Mouse (Mus musculus): ENCODE data around the gene Phtf2. TPM values are rescaled to one million over a fixed set of nuclear protein-coding genes. Genes with fewer than 3 reads are reported as not detected.

Phtf2 gene
- polyA plus RNA-seq, 1 experiment from 2014 or later = 25.2 TPM

DNA sequence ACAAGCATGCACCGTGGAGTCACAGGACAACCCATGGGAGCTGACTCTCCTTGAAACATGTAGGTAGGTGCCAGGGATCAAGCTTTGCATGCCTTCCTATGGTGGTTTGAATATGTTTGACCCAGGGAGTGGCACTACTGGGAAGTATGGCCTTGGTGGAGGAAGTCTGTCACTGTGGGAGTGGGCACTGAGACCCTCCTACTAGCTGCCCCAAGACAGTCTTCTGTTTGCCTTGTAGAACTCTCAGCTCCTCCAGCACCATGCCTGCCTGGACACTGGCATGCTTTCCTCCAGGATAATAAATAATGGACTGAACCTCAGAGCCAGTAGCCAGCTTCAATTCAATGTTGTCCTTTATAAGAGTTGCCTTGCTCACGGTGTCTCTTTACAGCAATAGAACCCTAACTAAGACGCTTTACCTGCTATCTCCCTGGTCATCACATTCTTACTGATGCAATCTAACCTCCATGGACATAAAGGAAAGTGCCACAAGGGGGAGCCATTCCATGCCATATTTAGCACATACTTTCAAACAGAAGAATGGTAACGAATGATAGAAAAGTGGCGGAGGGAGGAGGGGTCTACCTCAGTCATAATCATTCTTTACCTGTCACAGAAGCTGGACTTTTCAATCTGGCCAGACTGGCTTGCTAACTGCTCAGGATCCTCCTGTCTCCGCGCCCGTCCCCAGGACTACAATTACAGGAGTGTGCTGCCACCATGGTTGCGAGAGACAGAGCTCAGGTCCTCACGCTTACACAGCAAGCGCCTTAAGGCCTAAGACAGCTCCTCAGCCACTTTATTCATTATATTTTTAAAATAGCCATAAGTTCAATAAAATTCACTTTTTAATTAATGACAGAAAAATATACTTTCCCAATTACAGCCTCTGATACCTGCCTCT, 31.7 kb upstream of the Phtf2 start:
- Histone ChIP-seq H3K27me3 (ENCODE audit: control insufficient read depth, insufficient read depth, low read length) (no peaks in the 10 kb centered on the region), H3K4me2 (ENCODE audit: low read depth, low read length, severe bottlenecking) (no peak overlapping the region), H3K4me3 (ENCODE audit: low read depth, low read length) (no peak overlapping the region), H3K9ac (ENCODE audit: low read length) (no peak overlapping the region), H3K27ac (ENCODE audit: low read depth, low read length) (no peak overlapping the region), H3K9me3 (ENCODE audit: control insufficient read depth, low read length) (no peaks in the 10 kb centered on the region), H3K36me3 (ENCODE audit: control insufficient read depth, insufficient read depth, low read length) (no peaks in the 10 kb centered on the region), H3K4me1 (replicated peaks; ENCODE audit: control insufficient read depth, insufficient read depth, low read length) (no peaks in the 10 kb centered on the region)
- peak; percentile 65 for DNase-seq (ENCODE audit: low spot score)
- 0 out of 2 replicates have a peak, but pooled peaks have one; percentile 21 for ATAC-seq (replicated peaks; ENCODE audit: low FRiP score)
- 81% methylated on average over 11 of the region's 11 CpGs for WGBS

DNA sequence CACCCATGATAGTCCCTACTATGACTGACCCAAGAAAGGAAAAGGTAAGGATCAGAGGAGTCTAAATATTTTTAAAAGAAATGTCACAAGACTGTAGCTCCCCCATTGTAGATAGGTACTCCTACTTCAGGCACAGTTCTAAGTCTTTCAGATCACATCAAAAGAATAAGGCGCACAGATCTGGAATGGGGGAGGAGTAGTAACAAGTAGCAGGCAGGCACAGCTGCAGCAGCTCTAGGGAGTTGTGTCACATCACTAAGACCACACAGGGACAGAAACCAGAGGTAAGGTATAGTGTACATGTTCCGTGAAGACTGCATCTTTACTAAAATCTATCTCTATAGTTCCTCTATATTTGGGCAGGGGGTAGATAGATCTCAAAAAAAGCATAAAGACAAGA, 29.8 kb upstream of the Phtf2 start:
- no peaks in the 10 kb centered on the region for H3K9me3 ChIP-seq (ENCODE audit: control insufficient read depth, low read length)
- no peaks in the 10 kb centered on the region for H3K4me1 ChIP-seq (replicated peaks; ENCODE audit: control insufficient read depth, insufficient read depth, low read length)
- no peaks in the 10 kb centered on the region for H3K27me3 ChIP-seq (ENCODE audit: control insufficient read depth, insufficient read depth, low read length)
- H3K36me3 ChIP-seq (ENCODE audit: control insufficient read depth, insufficient read depth, low read length) = no peaks in the 10 kb centered on the region
- no peak overlapping the region for H3K4me2 ChIP-seq (ENCODE audit: low read depth, low read length, severe bottlenecking)
- no peak overlapping the region for H3K27ac ChIP-seq (ENCODE audit: low read depth, low read length)
- 89% methylated on average over 2 of the region's 2 CpGs for WGBS
- DNase-seq (ENCODE audit: low spot score) (no peak), ATAC-seq (replicated peaks; ENCODE audit: low FRiP score) (no peak)
- H3K9ac ChIP-seq (ENCODE audit: low read length) = no peak overlapping the region
- H3K4me3 ChIP-seq (ENCODE audit: low read depth, low read length) = no peak overlapping the region

GRCm38 (mm10) chr5:20906191-20906590, 24.3 kb upstream of the Phtf2 start:
- H3K9me3 ChIP-seq (ENCODE audit: control insufficient read depth, low read length) = no peaks in the 10 kb centered on the region
- DNase-seq (ENCODE audit: low spot score) (no peak), ATAC-seq (replicated peaks; ENCODE audit: low FRiP score) (no peak)
- no peak overlapping the region for H3K4me2 ChIP-seq (ENCODE audit: low read depth, low read length, severe bottlenecking)
- no peaks in the 10 kb centered on the region; the same call in 1 of the 2 replicates for H3K36me3 ChIP-seq (ENCODE audit: control insufficient read depth, insufficient read depth, low read length)
- H3K4me1 ChIP-seq (replicated peaks; ENCODE audit: control insufficient read depth, insufficient read depth, low read length) = no peaks in the 10 kb centered on the region
- no peak overlapping the region for H3K9ac ChIP-seq (ENCODE audit: low read length)
- no peak overlapping the region for H3K27ac ChIP-seq (ENCODE audit: low read depth, low read length)
- no peak overlapping the region for H3K4me3 ChIP-seq (ENCODE audit: low read depth, low read length)
- 95% methylated on average over 7 of the region's 7 CpGs for WGBS
- H3K27me3 ChIP-seq (ENCODE audit: control insufficient read depth, insufficient read depth, low read length) = no peaks in the 10 kb centered on the region

GRCm38 (mm10) chr5:20905437-20905836, 23.5 kb upstream of the Phtf2 start:
- no peak for DNase-seq (ENCODE audit: low spot score)
- Histone ChIP-seq H3K27me3 (ENCODE audit: control insufficient read depth, insufficient read depth, low read length) (no peaks in the 10 kb centered on the region), H3K27ac (ENCODE audit: low read depth, low read length) (no peak overlapping the region), H3K4me3 (ENCODE audit: low read depth, low read length) (no peak overlapping the region), H3K4me2 (ENCODE audit: low read depth, low read length, severe bottlenecking) (no peak overlapping the region), H3K36me3 (ENCODE audit: control insufficient read depth, insufficient read depth, low read length) (no peaks in the 10 kb centered on the region; the same call in 1 of the 2 replicates), H3K4me1 (replicated peaks; ENCODE audit: control insufficient read depth, insufficient read depth, low read length) (no peaks in the 10 kb centered on the region), H3K9ac (ENCODE audit: low read length) (no peak overlapping the region), H3K9me3 (ENCODE audit: control insufficient read depth, low read length) (no peaks in the 10 kb centered on the region)
- WGBS = 94% methylated on average over 2 of the region's 2 CpGs
- ATAC-seq (replicated peaks; ENCODE audit: low FRiP score) = no peak

- H3K4me3 ChIP-seq (ENCODE audit: low read depth, low read length) = no peak overlapping the region
- no peaks in the 10 kb centered on the region for H3K9me3 ChIP-seq (ENCODE audit: control insufficient read depth, low read length)
- no peaks in the 10 kb centered on the region; the same call in 1 of the 2 replicates for H3K36me3 ChIP-seq (ENCODE audit: control insufficient read depth, insufficient read depth, low read length)
- H3K4me1 ChIP-seq (replicated peaks; ENCODE audit: control insufficient read depth, insufficient read depth, low read length) = no peaks in the 10 kb centered on the region
- 95% methylated on average over 2 of the region's 2 CpGs for WGBS
- H3K9ac ChIP-seq (ENCODE audit: low read length) = no peak overlapping the region
- ATAC-seq (replicated peaks; ENCODE audit: low FRiP score) (no peak), DNase-seq (ENCODE audit: low spot score) (no peak)
- H3K27ac ChIP-seq (ENCODE audit: low read depth, low read length) = no peak overlapping the region
- no peak overlapping the region for H3K4me2 ChIP-seq (ENCODE audit: low read depth, low read length, severe bottlenecking)
- H3K27me3 ChIP-seq (ENCODE audit: control insufficient read depth, insufficient read depth, low read length) = no peaks in the 10 kb centered on the region
Observed at GRCm38 (mm10) chr5:20904647-20905046, 22.7 kb upstream of the Phtf2 start.

- Histone ChIP-seq H3K27me3 (ENCODE audit: control insufficient read depth, insufficient read depth, low read length) (no peaks in the 10 kb centered on the region), H3K36me3 (ENCODE audit: control insufficient read depth, insufficient read depth, low read length) (no peaks in the 10 kb centered on the region; the same call in 1 of the 2 replicates), H3K4me3 (ENCODE audit: low read depth, low read length) (no peak overlapping the region), H3K9ac (ENCODE audit: low read length) (no peak overlapping the region), H3K4me2 (ENCODE audit: low read depth, low read length, severe bottlenecking) (no peak overlapping the region), H3K27ac (ENCODE audit: low read depth, low read length) (no peak overlapping the region), H3K9me3 (ENCODE audit: control insufficient read depth, low read length) (no peaks in the 10 kb centered on the region), H3K4me1 (replicated peaks; ENCODE audit: control insufficient read depth, insufficient read depth, low read length) (no peaks in the 10 kb centered on the region)
- 94% methylated on average over 2 of the region's 2 CpGs for WGBS
- DNase-seq (ENCODE audit: low spot score) = no peak
- ATAC-seq (replicated peaks; ENCODE audit: low FRiP score) = no peak
Observed at GRCm38 (mm10) chr5:20897446-20898167, 15.7 kb upstream of the Phtf2 start.

DNA sequence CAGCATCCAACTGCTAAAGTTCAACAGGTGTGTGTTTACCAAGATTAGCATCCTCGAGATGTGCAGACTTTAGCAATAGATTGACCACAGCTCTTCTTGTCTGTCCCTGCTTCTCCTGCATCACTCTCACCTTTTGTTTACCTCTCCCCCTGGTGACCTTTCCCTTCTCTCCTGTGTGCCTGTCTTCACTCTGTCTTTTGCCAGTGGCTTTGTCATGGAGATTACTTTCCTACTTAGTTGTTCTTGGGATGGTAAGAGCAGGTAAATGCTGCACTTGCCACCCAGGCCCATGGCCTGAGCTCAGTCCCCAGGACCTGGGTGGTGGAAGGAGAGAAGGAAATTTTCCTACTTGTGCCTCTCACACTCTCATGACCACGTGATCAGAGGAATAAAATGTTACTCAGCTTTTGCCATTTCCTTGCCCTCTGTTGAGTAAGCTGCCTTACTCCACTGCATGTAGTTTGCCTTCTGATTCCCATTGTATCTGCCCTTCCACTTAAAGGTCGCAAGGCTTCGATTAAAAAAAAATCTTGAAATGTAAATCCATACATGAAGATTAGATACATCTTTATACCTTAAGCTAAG, 2.2 kb upstream of the Phtf2 start:
- H3K36me3 ChIP-seq (ENCODE audit: control insufficient read depth, insufficient read depth, low read length) = no peaks in the 10 kb centered on the region; the same call in 1 of the 2 replicates
- H3K27ac ChIP-seq (ENCODE audit: low read depth, low read length) = no peak overlapping the region
- H3K9me3 ChIP-seq (ENCODE audit: control insufficient read depth, low read length) = no peaks in the 10 kb centered on the region
- DNase-seq (ENCODE audit: low spot score) (no peak), ATAC-seq (replicated peaks; ENCODE audit: low FRiP score) (no peak)
- 83% methylated on average over 4 of the region's 4 CpGs for WGBS
- no peak overlapping the region for H3K4me3 ChIP-seq (ENCODE audit: low read depth, low read length)
- H3K9ac ChIP-seq (ENCODE audit: low read length) = no peak overlapping the region; the same call in 1 of the 2 replicates
- H3K4me1 ChIP-seq (replicated peaks; ENCODE audit: control insufficient read depth, insufficient read depth, low read length) = peaks cover 5% of the 10 kb centered on the region; the same call in 1 of the 2 replicates
- H3K27me3 ChIP-seq (ENCODE audit: control insufficient read depth, insufficient read depth, low read length) = no peaks in the 10 kb centered on the region
- peak overlapping the region; percentile 19; the same call in 1 of the 2 replicates for H3K4me2 ChIP-seq (ENCODE audit: low read depth, low read length, severe bottlenecking)

Measured in forebrain, embryonic 11.5 days (tissue).